Mouse (Mus musculus) neural tube, embryonic 11.5 days (tissue): Measurements from ENCODE around the gene Kif27. TPM values are rescaled to one million over a fixed set of nuclear protein-coding genes. Genes with fewer than 3 reads are reported as not detected.
"Not testable (repeated sequence)": the region's sequence is repeated elsewhere in the genome, so short reads cannot be mapped to it uniquely, and the experiment has no call there.

Experiments
- ATAC-seq: fragments of 200-750 bp; cut with Nextera tagmentation; 2 replicates; pipeline ENCODE4 v1.8.0; 2017; ENCODE audit warnings: moderate number of reproducible peaks, mild to moderate bottlenecking, moderate TSS enrichment, moderate library complexity; ENCODE audit not compliant: insufficient read depth, low FRiP score, low TSS enrichment
- DNase-seq: peaks from one replicate; pipeline ENCODE4 v3.0.0-alpha.2; 2015; ENCODE audit warnings: low spot score
- H3K27ac ChIP-seq: fragments of 300-500 bp; sonication (generic); 2 replicates; pipeline ENCODE4 v1.5.1; 2014; ENCODE audit warnings: low read depth, mild to moderate bottlenecking, low read length
- H3K27me3 ChIP-seq: fragments of 300-500 bp; sonication (generic); 2 replicates; pipeline ENCODE4 v1.6.1; 2014; ENCODE audit warnings: mild to moderate bottlenecking, low read length, mixed read lengths; ENCODE audit not compliant: control insufficient read depth, insufficient read depth
- H3K36me3 ChIP-seq: fragments of 300-500 bp; sonication (generic); 2 replicates; pipeline ENCODE4 v1.6.1; 2014; ENCODE audit warnings: mild to moderate bottlenecking, low read length, moderate library complexity, mixed read lengths; ENCODE audit not compliant: control insufficient read depth, insufficient read depth
- H3K4me1 ChIP-seq: fragments of 300-500 bp; sonication (generic); 2 replicates; pipeline ENCODE4 v1.6.1; 2014; ENCODE audit warnings: low read length, mixed read lengths; ENCODE audit not compliant: control insufficient read depth, insufficient read depth
- H3K4me2 ChIP-seq: fragments of 300-500 bp; sonication (generic); 2 replicates; pipeline ENCODE4 v1.6.1; 2014; ENCODE audit warnings: low read depth, mild to moderate bottlenecking, moderate library complexity
- H3K4me3 ChIP-seq: fragments of 300-500 bp; sonication (generic); 2 replicates; pipeline ENCODE4 v1.5.1; 2014; ENCODE audit warnings: low read depth, low read length
- H3K9ac ChIP-seq: fragments of 300-500 bp; sonication (generic); 2 replicates; pipeline ENCODE4 v1.6.1; 2014; ENCODE audit warnings: mild to moderate bottlenecking, low read length
- H3K9me3 ChIP-seq: fragments of 300-500 bp; sonication (generic); 2 replicates; pipeline ENCODE4 v1.6.1; 2016; ENCODE audit warnings: low read length; ENCODE audit not compliant: control insufficient read depth
- WGBS: fragments of 180-500 bp; shearing (Covaris S2); extraction: QIAGEN DNeasy Blood & Tissue Kit; methylation state at CpG from one replicate; pipeline ENCODE4 v1.1.7; 2014; 5-methylcytosine and 5-hydroxymethylcytosine counted together
- polyA plus RNA-seq: library from polyadenylated mRNA; unstranded; fragments of >200 nt; fragmentation: Nextera tagmentation; extraction: Ambion mirVana; gene quantifications from 2 replicates; pipeline ENCODE4 v1.2.1, GENCODE M21; 2014

The Kif27 gene
- polyA plus RNA-seq, 1 experiment from 2014 or later = 1.7 TPM

- H3K4me3 ChIP-seq = no peak overlapping the region
- H3K9me3 ChIP-seq = no peaks in the 10 kb centered on the region
- no peaks in the 10 kb centered on the region for H3K36me3 ChIP-seq
- no peak for ATAC-seq
- no peak overlapping the region for H3K27ac ChIP-seq
- no peak for DNase-seq
- H3K4me1 ChIP-seq = no peaks in the 10 kb centered on the region
- no peak overlapping the region for H3K4me2 ChIP-seq
- no peaks in the 10 kb centered on the region for H3K27me3 ChIP-seq
- 81% methylated on average over 4 of the region's 4 CpGs for WGBS
- H3K9ac ChIP-seq = no peak overlapping the region
These were observed 9.9 kb upstream of the Kif27 start for GRCm38 (mm10) chr13:58368835-58369234.

- Histone ChIP-seq H3K9me3 (no peaks in the 10 kb centered on the region), H3K4me1 (no peaks in the 10 kb centered on the region), H3K36me3 (no peaks in the 10 kb centered on the region), H3K9ac (no peak overlapping the region), H3K4me2 (no peak overlapping the region), H3K27ac (no peak overlapping the region), H3K4me3 (no peak overlapping the region), H3K27me3 (no peaks in the 10 kb centered on the region)
- no peak for DNase-seq
- WGBS = 71% methylated on average over 1 of the region's 1 CpGs
- ATAC-seq = no peak
These were observed 8.7 kb upstream of the Kif27 start for GRCm38 (mm10) chr13:58367641-58368040.

- Histone ChIP-seq H3K9ac (no peak overlapping the region), H3K9me3 (no peaks in the 10 kb centered on the region), H3K27me3 (no peaks in the 10 kb centered on the region), H3K4me3 (no peak overlapping the region), H3K27ac (no peak overlapping the region), H3K4me1 (no peaks in the 10 kb centered on the region), H3K36me3 (no peaks in the 10 kb centered on the region), H3K4me2 (no peak overlapping the region)
- no peak for ATAC-seq
- WGBS = 89% methylated on average over 3 of the region's 3 CpGs
- no peak for DNase-seq
These were observed 7.5 kb upstream of the Kif27 start for GRCm38 (mm10) chr13:58366373-58366772.

GRCm38 (mm10) chr13:58365179-58365578, 6.3 kb upstream of the Kif27 start:
- not testable (repeated sequence) for DNase-seq, H3K4me1 ChIP-seq, H3K9ac ChIP-seq, H3K4me3 ChIP-seq, H3K4me2 ChIP-seq, H3K27me3 ChIP-seq, H3K9me3 ChIP-seq, ATAC-seq, H3K36me3 ChIP-seq, H3K27ac ChIP-seq
- 88% methylated on average over 8 of the region's 8 CpGs for WGBS

- H3K27ac ChIP-seq = no peak overlapping the region
- no peaks in the 10 kb centered on the region for H3K9me3 ChIP-seq
- H3K4me3 ChIP-seq = no peak overlapping the region
- no peaks in the 10 kb centered on the region for H3K4me1 ChIP-seq
- DNase-seq (no peak), ATAC-seq (no peak)
- no peaks in the 10 kb centered on the region for H3K27me3 ChIP-seq
- H3K9ac ChIP-seq = no peak overlapping the region
- H3K4me2 ChIP-seq = no peak overlapping the region
- 89% methylated on average over 8 of the region's 8 CpGs for WGBS
- no peaks in the 10 kb centered on the region for H3K36me3 ChIP-seq
These were observed 5.6 kb upstream of the Kif27 start for GRCm38 (mm10) chr13:58364353-58365175.

GRCm38 (mm10) chr13:58359304-58359653, 357 bp upstream of the Kif27 start:
- no peak for DNase-seq
- H3K27ac ChIP-seq = no peak overlapping the region
- no peaks in the 10 kb centered on the region for H3K36me3 ChIP-seq
- 6% methylated on average over 7 of the region's 7 CpGs for WGBS
- peak overlapping the region; percentile 90 for H3K4me2 ChIP-seq
- peak overlapping the region; percentile 63 for H3K4me3 ChIP-seq
- ATAC-seq = peak; percentile 61
- H3K9me3 ChIP-seq = no peaks in the 10 kb centered on the region
- no peaks in the 10 kb centered on the region for H3K4me1 ChIP-seq
- H3K9ac ChIP-seq = no peak overlapping the region
- H3K27me3 ChIP-seq = no peaks in the 10 kb centered on the region

- ATAC-seq (no peak), DNase-seq (no peak)
- Histone ChIP-seq H3K27me3 (no peaks in the 10 kb centered on the region), H3K27ac (no peak overlapping the region), H3K36me3 (no peaks in the 10 kb centered on the region), H3K4me1 (no peaks in the 10 kb centered on the region), H3K9ac (no peak overlapping the region), H3K9me3 (no peaks in the 10 kb centered on the region), H3K4me3 (no peak overlapping the region), H3K4me2 (no peak overlapping the region)
These were observed 5.9 kb downstream of the Kif27 start for GRCm38 (mm10) chr13:58352996-58353395.

- Histone ChIP-seq H3K36me3 (no peaks in the 10 kb centered on the region), H3K4me3 (no peak overlapping the region), H3K4me1 (no peaks in the 10 kb centered on the region), H3K9me3 (no peaks in the 10 kb centered on the region), H3K4me2 (no peak overlapping the region), H3K27me3 (no peaks in the 10 kb centered on the region), H3K9ac (no peak overlapping the region), H3K27ac (no peak overlapping the region)
- 55% methylated on average over 4 of the region's 4 CpGs for WGBS
- ATAC-seq (no peak), DNase-seq (no peak)
These were observed 8.3 kb downstream of the Kif27 start for GRCm38 (mm10) chr13:58350606-58351005.

GRCm38 (mm10) chr13:58344505-58344904, 14.4 kb downstream of the Kif27 start:
- DNase-seq (no peak), ATAC-seq (no peak)
- WGBS = 90% methylated on average over 9 of the region's 9 CpGs
- Histone ChIP-seq H3K4me1 (no peaks in the 10 kb centered on the region), H3K9ac (no peak overlapping the region), H3K4me2 (no peak overlapping the region), H3K27me3 (no peaks in the 10 kb centered on the region), H3K36me3 (no peaks in the 10 kb centered on the region), H3K4me3 (no peak overlapping the region), H3K9me3 (no peaks in the 10 kb centered on the region), H3K27ac (no peak overlapping the region)
